Mouse (Mus musculus) large intestine, adult 2 months (tissue): ENCODE data around the gene Lhb. TPM values are rescaled to one million over a fixed set of nuclear protein-coding genes. Genes with fewer than 3 reads are reported as not detected.

Experiments used
- DNase-seq: peaks from one replicate; pipeline ENCODE4 v3.0.0-alpha.2; 2012; ENCODE audit warnings: low read depth, low spot score
- WGBS: fragments of 180-500 bp; shearing (Covaris S2); methylation state at CpG from one replicate; pipeline ENCODE4 v1.1.7; 2018; 5-methylcytosine and 5-hydroxymethylcytosine counted together
- polyA plus RNA-seq: library from polyadenylated mRNA; depleted of rRNA; stranded (reverse); fragments of >200 nt; gene quantifications from 2 replicates; pipeline ENCODE4 v1.2.3, GENCODE M21; 2012; rRNA removed

Gene Lhb
- polyA plus RNA-seq, 1 experiment, result not detected

DNA sequence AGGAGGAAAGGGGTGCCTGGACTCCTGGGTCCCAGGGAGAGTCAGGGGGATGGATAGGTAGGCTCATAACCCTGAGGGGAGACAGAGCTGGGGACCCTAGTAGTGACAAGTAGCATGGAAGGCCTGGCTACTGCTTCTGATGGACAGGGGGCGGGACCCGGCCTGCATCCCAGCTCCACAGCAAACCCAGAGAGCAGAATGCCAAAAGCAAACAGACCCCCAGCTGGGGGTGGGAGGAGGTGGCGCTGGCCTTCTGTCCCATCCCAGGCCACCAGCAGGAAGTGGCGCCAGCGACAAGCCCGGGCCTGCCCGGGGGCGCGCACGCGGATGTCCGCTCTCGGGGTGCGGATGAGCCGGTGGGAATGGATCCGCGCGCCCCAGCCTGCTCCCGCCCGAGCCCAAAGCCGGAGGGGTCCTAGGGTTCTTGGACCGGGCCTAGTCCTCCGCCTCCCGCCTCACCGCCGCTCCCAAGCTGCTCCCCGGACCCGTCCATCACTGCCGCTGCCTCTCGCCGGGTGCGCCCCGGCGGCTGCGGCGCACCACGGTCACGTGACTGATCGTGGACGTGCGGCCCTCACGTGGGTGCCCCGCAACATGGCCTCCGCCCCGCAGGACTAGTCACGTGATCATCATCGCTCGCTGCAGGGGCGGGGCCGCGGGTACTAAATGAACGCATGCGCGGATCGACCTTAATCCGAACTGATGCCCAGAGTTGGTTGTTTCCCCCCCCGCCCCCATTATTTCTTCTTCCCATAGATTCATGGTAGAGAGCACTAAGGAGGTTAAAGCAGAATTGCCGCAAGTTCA is 45.9 kb downstream of the Lhb start, which contains the start of gene Bax:
TSS of gene Bax (minus strand) at position 616 of the 807 bp plus-strand sequence.
- under 1% methylated on average over 58 of the region's 58 CpGs for WGBS
- DNase-seq, result peak; percentile 73

DNA sequence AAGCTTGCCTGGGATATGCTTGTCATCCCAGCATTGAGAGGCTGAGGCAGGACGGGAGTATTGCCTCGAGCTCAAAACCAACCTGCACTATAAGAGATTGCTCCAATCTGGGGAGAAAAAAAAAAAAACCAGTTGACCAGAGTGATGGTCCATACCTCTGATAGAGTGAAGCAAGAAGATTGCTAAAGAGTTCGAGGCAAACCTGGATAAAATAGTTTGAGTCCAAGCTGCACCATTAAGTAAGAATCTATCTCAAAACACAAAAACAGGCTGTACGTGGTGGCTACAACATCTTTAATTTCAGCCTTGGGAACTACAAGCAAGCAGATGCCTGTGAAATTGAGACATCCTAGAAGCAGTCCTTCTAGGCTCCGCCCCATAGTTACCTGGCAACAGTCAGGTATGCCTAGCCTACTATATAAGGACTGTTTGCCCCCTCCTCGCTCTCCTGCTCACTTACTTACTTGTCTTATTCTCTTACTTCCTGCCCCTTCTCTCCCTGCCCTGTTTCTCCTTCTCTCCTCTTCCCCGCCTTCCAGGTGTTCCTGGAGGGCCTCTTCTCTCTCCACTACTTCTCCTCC is 46.6 kb downstream of the Lhb start:
- DNase-seq, result no peak
- WGBS, result 31% methylated on average over 7 of the region's 7 CpGs

DNA sequence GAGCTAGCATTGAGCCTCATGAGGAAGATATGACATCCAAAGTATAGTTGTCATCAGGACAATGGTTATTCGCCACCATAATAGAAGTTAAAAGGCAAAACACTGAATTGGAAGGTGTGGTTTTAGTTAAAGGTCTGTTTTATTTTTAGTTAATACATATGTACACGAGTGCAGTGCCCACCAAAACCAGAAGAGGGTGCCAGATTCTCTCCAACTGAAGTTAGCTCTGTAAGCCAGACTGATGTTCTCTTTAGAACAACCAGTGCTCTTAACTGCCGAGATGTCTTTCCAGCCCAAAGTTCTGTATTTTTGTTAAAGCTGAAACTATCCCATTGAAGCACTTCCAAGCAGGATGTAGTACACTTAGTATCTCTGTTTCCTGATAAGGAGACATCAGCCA is 50.2 kb downstream of the Lhb start:
- WGBS, result 5% methylated on average over 3 of the region's 3 CpGs
- no peak for DNase-seq

Other genes starting within 250 kb of the Lhb start
- gene Gfy, start 241.3 kb upstream of the Lhb start, polyA plus RNA-seq, result not detected in 2 replicates
- not detected in 2 replicates for gene Pth2, start 239.8 kb upstream of the Lhb start, polyA plus RNA-seq
- gene Ccdc155, start 215.9 kb upstream of the Lhb start, polyA plus RNA-seq, result 0.09 TPM in 1 of 2 replicates, not detected in the other
- gene Dkkl1, start 208.7 kb upstream of the Lhb start, polyA plus RNA-seq, result 0.47 and 0.67 TPM in 2 replicates
- gene Tead2, start 205.1 kb upstream of the Lhb start, polyA plus RNA-seq, result 8.9 and 11.4 TPM in 2 replicates
- 57.3 and 66.8 TPM in 2 replicates for gene Cd37, start 181.7 kb upstream of the Lhb start, polyA plus RNA-seq
- gene Slc6a16, start 179.7 kb upstream of the Lhb start, polyA plus RNA-seq, result not detected in 2 replicates
- gene Slc6a21, start 143.3 kb upstream of the Lhb start, polyA plus RNA-seq, result not detected in 2 replicates
- gene Trpm4, start 87.0 kb upstream of the Lhb start, polyA plus RNA-seq, result 182 and 185 TPM in 2 replicates
- gene Hrc, start 85.5 kb upstream of the Lhb start, polyA plus RNA-seq, result 0.40 and 0.67 TPM in 2 replicates
- gene Ppfia3, start 53.8 kb upstream of the Lhb start, polyA plus RNA-seq, result 47.1 and 70.3 TPM in 2 replicates
- gene Lin7b, start 50.2 kb upstream of the Lhb start, polyA plus RNA-seq, result 4.5 and 7.9 TPM in 2 replicates
- gene Snrnp70, start 25.1 kb upstream of the Lhb start, polyA plus RNA-seq, result 102 and 165 TPM in 2 replicates
- gene Kcna7, start 15.2 kb upstream of the Lhb start, polyA plus RNA-seq, result 0.06 TPM in 1 of 2 replicates, not detected in the other
- gene Ntf5, start 7.1 kb upstream of the Lhb start, polyA plus RNA-seq, result 0.10 and 0.16 TPM in 2 replicates
- 11.2 and 14.7 TPM in 2 replicates for gene Gys1, start 14.0 kb downstream of the Lhb start, polyA plus RNA-seq
- 70.5 and 70.6 TPM in 2 replicates for gene Ruvbl2, start 17.3 kb downstream of the Lhb start, polyA plus RNA-seq
- 1,842 and 2,045 TPM in 2 replicates for gene Ftl1, start 39.1 kb downstream of the Lhb start, polyA plus RNA-seq
- gene Bax, start 46.1 kb downstream of the Lhb start, polyA plus RNA-seq, result 105 and 106 TPM in 2 replicates
- gene Tulp2, start 61.1 kb downstream of the Lhb start, polyA plus RNA-seq, result 0.30 TPM in 1 of 2 replicates, not detected in the other
- not detected in 2 replicates for gene Gm45808, start 66.0 kb downstream of the Lhb start, polyA plus RNA-seq
- 0.45 and 1.4 TPM in 2 replicates for gene Dhdh, start 68.0 kb downstream of the Lhb start, polyA plus RNA-seq
- 384 and 422 TPM in 2 replicates for gene Nucb1, start 89.6 kb downstream of the Lhb start, polyA plus RNA-seq
- gene Ppp1r15a, start 105.4 kb downstream of the Lhb start, polyA plus RNA-seq, result 14.8 and 18.4 TPM in 2 replicates
- gene Plekha4, start 105.5 kb downstream of the Lhb start, polyA plus RNA-seq, result 4.0 and 4.6 TPM in 2 replicates
- 0.30 and 0.50 TPM in 2 replicates for gene Hsd17b14, start 134.1 kb downstream of the Lhb start, polyA plus RNA-seq
- 33.8 and 40.9 TPM in 2 replicates for gene Bcat2, start 149.3 kb downstream of the Lhb start, polyA plus RNA-seq
- 0.25 and 0.29 TPM in 2 replicates for gene Fgf21, start 194.7 kb downstream of the Lhb start, polyA plus RNA-seq
- 2.5 and 2.7 TPM in 2 replicates for gene Fut1, start 196.5 kb downstream of the Lhb start, polyA plus RNA-seq
- gene Izumo1, start 201.0 kb downstream of the Lhb start, polyA plus RNA-seq, result 0.07 and 0.25 TPM in 2 replicates
- 5.0 and 5.3 TPM in 2 replicates for gene Rasip1, start 206.7 kb downstream of the Lhb start, polyA plus RNA-seq
- gene Mamstr, start 219.2 kb downstream of the Lhb start, polyA plus RNA-seq, result 0.77 and 1.3 TPM in 2 replicates
- gene Fut2, start 245.6 kb downstream of the Lhb start, polyA plus RNA-seq, result 11.6 and 64.5 TPM in 2 replicates